13 mouse cellular contexts compared by ENCODE assay signal in the genomic region with DNA sequence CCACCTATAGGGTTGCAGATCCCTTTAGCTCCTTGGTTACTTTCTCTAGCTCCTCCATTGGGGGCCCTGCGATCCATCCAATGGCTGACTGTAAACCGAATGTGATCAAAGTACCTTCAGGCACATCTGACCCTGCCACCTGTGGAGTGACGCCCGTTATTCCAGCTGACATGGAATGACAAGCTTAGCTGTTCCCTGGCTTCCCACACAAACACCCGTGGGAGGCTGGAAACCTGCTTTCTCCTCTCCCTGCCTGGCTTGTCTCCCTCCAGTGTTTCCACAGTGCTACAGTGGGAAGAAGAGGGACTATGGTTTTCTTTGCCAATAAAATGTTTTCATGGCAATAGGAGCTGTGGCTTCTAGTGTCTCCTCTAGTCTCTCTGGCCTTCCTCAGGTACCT. TPM values are rescaled to one million over a fixed set of nuclear protein-coding genes. Genes with fewer than 3 reads are reported as not detected.
"Had no signal": no experiment of that assay in that cellular context is flagged by ENCODE, and none has a peak within 500 bp of the region (broad histone marks: within the 10 kb centered on the region; RNA-seq: fewer than 3 reads in every experiment).

No protein-coding gene starts in this region.

- DNase-seq: kidney, adult 2 months; liver, embryonic 13.5 days; lung, adult 2 months; lung, postnatal 14 days; midbrain, embryonic 14.5 days; spleen, adult 18-20 months; thymus, postnatal 36 days had no signal

RNA-seq across cellular contexts. Expression of gene Serpina12, which starts 28.0 kb away (rescaled TPM):
- total RNA-seq: left cerebral cortex, adult 8-10 months; left cerebral cortex, postnatal 36 days; megakaryocyte progenitor cell, adult 5-6 weeks had no signal

RNA-seq across cellular contexts. Expression of gene Serpina5, which starts 28.6 kb away (rescaled TPM):
- total RNA-seq: left cerebral cortex, adult 8-10 months; left cerebral cortex, postnatal 36 days; liver, adult 2 months; megakaryocyte progenitor cell, adult 5-6 weeks; megakaryocyte-erythroid progenitor cell, adult 5-6 weeks; midbrain, postnatal 0 days had no signal

RNA-seq across cellular contexts. Expression of gene Serpina3a, which starts 40.2 kb away (rescaled TPM):
- total RNA-seq: left cerebral cortex, adult 8-10 months; left cerebral cortex, postnatal 36 days; liver, adult 2 months; megakaryocyte progenitor cell, adult 5-6 weeks; megakaryocyte-erythroid progenitor cell, adult 5-6 weeks; midbrain, postnatal 0 days had no signal

RNA-seq across cellular contexts. Expression of gene Serpina3b, which starts 55.5 kb away (rescaled TPM):
- total RNA-seq: left cerebral cortex, adult 8-10 months; left cerebral cortex, postnatal 36 days; megakaryocyte progenitor cell, adult 5-6 weeks; megakaryocyte-erythroid progenitor cell, adult 5-6 weeks; midbrain, postnatal 0 days had no signal

RNA-seq across cellular contexts. Expression of gene Serpina9, which starts 58.7 kb away (rescaled TPM):
- total RNA-seq: megakaryocyte progenitor cell, adult 5-6 weeks; megakaryocyte-erythroid progenitor cell, adult 5-6 weeks; midbrain, postnatal 0 days had no signal
